Comparison of ENCODE assay signal across 17 mouse cellular contexts in genomic region chr1:160052556-160053315, GRCm38 (mm10). TPM values are rescaled to one million over a fixed set of nuclear protein-coding genes. Genes with fewer than 3 reads are reported as not detected.
DNase-seq lines count a peak whose midpoint lies in the region; ATAC-seq and TF ChIP-seq lines count a peak whose summit lies in the region.
"Had no signal": no experiment of that assay in that cellular context is flagged by ENCODE, and none has a peak within 500 bp of the region (broad histone marks: within the 10 kb centered on the region; RNA-seq: fewer than 3 reads in every experiment).

No protein-coding gene starts in this region.

- no peak for TF ChIP-seq RAD21 in CH12.LX (IDR thresholded peaks at IDR 0.05; ENCODE audit: low read depth, low read length)

- H3K9ac ChIP-seq in CH12.LX (ENCODE audit: insufficient read depth, low read depth) = no peak overlapping the region
- no peak overlapping the region for H3K9ac ChIP-seq in liver, embryonic 15.5 days
- no peak overlapping the region for H3K9ac ChIP-seq in kidney, embryonic 14.5 days (ENCODE audit: low read depth, low read length)
- H3K9ac ChIP-seq in midbrain, embryonic 11.5 days (ENCODE audit: low read length) = no peak overlapping the region
- H3K9ac ChIP-seq: forebrain, embryonic 15.5 days; hindbrain, embryonic 15.5 days had no signal

- TF ChIP-seq EP300 in CH12.LX (IDR thresholded peaks at IDR 0.05; ENCODE audit: low read length) = peak; percentile 18; the same call in 1 of the 2 replicates

- TF ChIP-seq POLR2A in CH12.LX (IDR thresholded peaks at IDR 0.05; ENCODE audit: low read depth, low read length) = no peak
- TF ChIP-seq POLR2A in small intestine, adult 2 months (IDR thresholded peaks at IDR 0.05; ENCODE audit: low read depth, low read length) = no peak

- peaks cover 3% of the 10 kb centered on the region for H3K9me3 ChIP-seq in CH12.LX (replicated peaks; ENCODE audit: low read length)
- H3K9me3 ChIP-seq in liver, embryonic 15.5 days (replicated peaks) = no peaks in the 10 kb centered on the region
- H3K9me3 ChIP-seq in kidney, embryonic 14.5 days (ENCODE audit: control insufficient read depth, low read length) = no peaks in the 10 kb centered on the region
- no peaks in the 10 kb centered on the region for H3K9me3 ChIP-seq in midbrain, embryonic 11.5 days (ENCODE audit: control insufficient read depth, low read length)
- H3K9me3 ChIP-seq: forebrain, embryonic 15.5 days; hindbrain, embryonic 15.5 days; megakaryocyte, embryonic 14.5 days had no signal

- 0 out of 2 replicates have a peak overlapping the region, but pooled peaks have one; percentile 33 for H3K4me2 ChIP-seq in CH12.LX (ENCODE audit: insufficient read depth, low read depth, poor library complexity, severe bottlenecking)
- H3K4me2 ChIP-seq in liver, embryonic 15.5 days = no peak overlapping the region; the same call in 1 of the 2 replicates
- no peak overlapping the region for H3K4me2 ChIP-seq in kidney, embryonic 14.5 days (replicated peaks; ENCODE audit: low read depth, low read length)
- no peak overlapping the region for H3K4me2 ChIP-seq in midbrain, embryonic 11.5 days
- H3K4me2 ChIP-seq: forebrain, embryonic 15.5 days; hindbrain, embryonic 15.5 days had no signal

- peaks cover 11% of the 10 kb centered on the region for H3K79me2 ChIP-seq in CH12.LX (replicated peaks; ENCODE audit: control insufficient read depth, extremely low read depth, insufficient read depth, poor library complexity, severe bottlenecking)

- H3K4me3 ChIP-seq in CH12.LX (replicated peaks in 1 of 3; ENCODE audit: low read depth in 2 of 3, low read length in 2 of 3, poor library complexity in 1 of 3) = no peak overlapping the region
- no peak overlapping the region for H3K4me3 ChIP-seq in liver, embryonic 15.5 days (replicated peaks)
- H3K4me3 ChIP-seq in small intestine, adult 2 months (ENCODE audit: low read depth, low read length) = no peak overlapping the region
- H3K4me3 ChIP-seq in kidney, embryonic 14.5 days (ENCODE audit: low read length) = no peak overlapping the region
- no peak overlapping the region for H3K4me3 ChIP-seq in midbrain, embryonic 11.5 days (ENCODE audit: low read depth, low read length)
- H3K4me3 ChIP-seq: forebrain, embryonic 15.5 days; hindbrain, embryonic 15.5 days; megakaryocyte, embryonic 14.5 days had no signal

- DNase-seq in spleen, postnatal 36 days (ENCODE audit: low spot score in 2 of 2) = peak; percentile 75 to 77
- no peak for DNase-seq in spleen, postnatal 4 days (ENCODE audit: low spot score in 2 of 2)
- DNase-seq in CH12.LX (ENCODE audit: extremely low read depth) = peak; percentile 38
- no peak for DNase-seq in midbrain, embryonic 11.5 days (ENCODE audit: low spot score, missing footprints)
- DNase-seq in frontal cortex, postnatal 25 days (ENCODE audit: low spot score in 2 of 2) = no peak
- DNase-seq: adrenal gland, adult 2 months; cerebellum, postnatal 10 days; heart, postnatal 10 days; kidney, adult 18-20 months; kidney, postnatal 36 days; lung, adult 18-20 months had no signal

- no peak for TF ChIP-seq CTCF in CH12.LX (conservative IDR thresholded peaks at IDR 0.05 in 1 of 2, IDR thresholded peaks at IDR 0.05 in 1 of 2; ENCODE audit: low read depth in 2 of 2, low read length in 2 of 2)
- no peak for TF ChIP-seq CTCF in small intestine, adult 2 months (IDR thresholded peaks at IDR 0.05; ENCODE audit: extremely low read depth, insufficient read length, insufficient replicate concordance, low read depth, low read length)

- WGBS in liver, embryonic 15.5 days (ENCODE audit: insufficient replicate concordance) = 76% methylated on average over 2 of the region's 2 CpGs
- WGBS in small intestine, adult 2 months = 90% methylated on average over 2 of the region's 2 CpGs
- WGBS in kidney, embryonic 14.5 days = 90% methylated on average over 2 of the region's 2 CpGs
- WGBS in midbrain, embryonic 11.5 days = 91% methylated on average over 2 of the region's 2 CpGs

- H3K27me3 ChIP-seq in CH12.LX (replicated peaks) = no peaks in the 10 kb centered on the region
- H3K27me3 ChIP-seq in liver, embryonic 15.5 days = no peaks in the 10 kb centered on the region
- H3K27me3 ChIP-seq in small intestine, adult 2 months (ENCODE audit: control insufficient read depth, insufficient read depth, low read length) = no peaks in the 10 kb centered on the region
- no peaks in the 10 kb centered on the region for H3K27me3 ChIP-seq in kidney, embryonic 14.5 days (ENCODE audit: control insufficient read depth, insufficient read depth, low read length)
- H3K27me3 ChIP-seq in midbrain, embryonic 11.5 days (ENCODE audit: control insufficient read depth, insufficient read depth, low read length) = no peaks in the 10 kb centered on the region
- H3K27me3 ChIP-seq: forebrain, embryonic 15.5 days; hindbrain, embryonic 15.5 days; megakaryocyte, embryonic 14.5 days had no signal

- in situ Hi-C loops in CH12.LX (cut with MboI; ENCODE audit: low pct_ligation_motif_present, low pct_unique_long_range_greater_than_20kb, low sequenced_read_pairs) = loop anchor here (25.0 kb wide), 1 partner anchor 665 kb away; no protein-coding TSS in a partner anchor

- dilution Hi-C loops in CH12.LX (cut with MboI; ENCODE audit: extremely low pct_ligation_motif_present, extremely low pct_unique_long_range_greater_than_20kb, low sequenced_read_pairs) = no loop called here

- H3K27ac ChIP-seq in CH12.LX (ENCODE audit: insufficient read depth, low read depth) = peak overlapping the region; percentile 19; the same call in 1 of the 2 replicates
- H3K27ac ChIP-seq in liver, embryonic 15.5 days (replicated peaks) = peak overlapping the region; percentile 53; the same call in 1 of the 2 replicates
- H3K27ac ChIP-seq in small intestine, adult 2 months (ENCODE audit: insufficient read depth, low read depth, low read length) = 0 out of 2 replicates have a peak overlapping the region, but pooled peaks have one; percentile 32
- H3K27ac ChIP-seq in kidney, embryonic 14.5 days (ENCODE audit: low read depth, low read length) = no peak overlapping the region
- no peak overlapping the region for H3K27ac ChIP-seq in midbrain, embryonic 11.5 days (ENCODE audit: low read depth, low read length)
- H3K27ac ChIP-seq: forebrain, embryonic 15.5 days; hindbrain, embryonic 15.5 days had no signal

- H3K4me1 ChIP-seq in CH12.LX (ENCODE audit: control insufficient read depth in 1 of 2, insufficient read depth in 2 of 2) = peaks cover 36 to 85% of the 10 kb centered on the region in 2 experiments
- H3K4me1 ChIP-seq in liver, embryonic 15.5 days (replicated peaks) = peaks cover 81% of the 10 kb centered on the region
- peaks cover 10% of the 10 kb centered on the region; the same call in 1 of the 2 replicates for H3K4me1 ChIP-seq in small intestine, adult 2 months (ENCODE audit: control insufficient read depth, insufficient read depth, insufficient read length, low read length)
- H3K4me1 ChIP-seq in kidney, embryonic 14.5 days (ENCODE audit: control insufficient read depth, insufficient read depth, low read length) = no peaks in the 10 kb centered on the region
- H3K4me1 ChIP-seq in midbrain, embryonic 11.5 days (ENCODE audit: control insufficient read depth, insufficient read depth, low read length) = no peaks in the 10 kb centered on the region
- H3K4me1 ChIP-seq: forebrain, embryonic 15.5 days; hindbrain, embryonic 15.5 days had no signal

- peaks cover 0 to 24% of the 10 kb centered on the region in 2 experiments for H3K36me3 ChIP-seq in CH12.LX (replicated peaks in 1 of 2; ENCODE audit: control insufficient read depth in 1 of 2, insufficient read depth in 1 of 2, low read length in 1 of 2)
- no peaks in the 10 kb centered on the region; the same call in 1 of the 2 replicates for H3K36me3 ChIP-seq in liver, embryonic 15.5 days (replicated peaks)
- H3K36me3 ChIP-seq in small intestine, adult 2 months (ENCODE audit: control insufficient read depth, insufficient read depth, low read length) = no peaks in the 10 kb centered on the region
- no peaks in the 10 kb centered on the region for H3K36me3 ChIP-seq in kidney, embryonic 14.5 days (ENCODE audit: control insufficient read depth, insufficient read depth, low read length)
- H3K36me3 ChIP-seq in midbrain, embryonic 11.5 days (ENCODE audit: control insufficient read depth, insufficient read depth, low read length) = no peaks in the 10 kb centered on the region
- H3K36me3 ChIP-seq: forebrain, embryonic 15.5 days; hindbrain, embryonic 15.5 days had no signal

- ATAC-seq in liver, embryonic 15.5 days (ENCODE audit: insufficient read depth) = peak; percentile 22; the same call in 1 of the 2 replicates
- no peak for ATAC-seq in kidney, embryonic 14.5 days (ENCODE audit: low FRiP score, low TSS enrichment)
- ATAC-seq in midbrain, embryonic 11.5 days (ENCODE audit: low FRiP score) = no peak
- ATAC-seq: forebrain, embryonic 15.5 days had no signal

TF ChIP-seq in CH12.LX, 34 proteins besides CTCF, POLR2A, EP300 and RAD21:
- TF ChIP-seq MEF2A (IDR thresholded peaks at IDR 0.05; ENCODE audit: borderline replicate concordance, low read depth, low read length) = peak; percentile 35; the same call in 1 of the 2 replicates
- TF ChIP-seq ETS1 (conservative IDR thresholded peaks at IDR 0.05; ENCODE audit: low read depth, low read length) = peak; percentile 36; the same call in 1 of the 2 replicates
- TF ChIP-seq SMC3 (IDR thresholded peaks at IDR 0.05; ENCODE audit: low read depth, low read length) = no peak
- TF ChIP-seq ELF1 (IDR thresholded peaks at IDR 0.05; ENCODE audit: low read depth, low read length) = peak; percentile 29; the same call in 1 of the 2 replicates

RNA-seq across cellular contexts. Expression of gene 4930523C07Rik, which starts 8.6 kb away (rescaled TPM):
- 13.1 and 16.6 TPM in 2 replicates for total RNA-seq in CH12.LX (2012; rRNA removed)
- 15.3 and 18.0 TPM in 2 replicates for total RNA-seq in CH12.LX (2014; rRNA removed)
- 24.4 and 28.2 TPM in 2 replicates for polyA plus RNA-seq in CH12.LX (2012; ENCODE audit: insufficient read length, low read depth)
- polyA plus RNA-seq in liver, embryonic 15.5 days (2015; fragmentation: Nextera tagmentation; extraction: Ambion mirVana) = 24.9 and 25.5 TPM in 2 replicates
- polyA plus RNA-seq in small intestine, adult 2 months (2012; rRNA removed) = 2.1 and 2.4 TPM in 2 replicates
- 23.3 and 28.5 TPM in 2 replicates for polyA plus RNA-seq in kidney, embryonic 14.5 days (2014; fragmentation: Nextera tagmentation; extraction: Ambion mirVana)
- polyA plus RNA-seq in midbrain, embryonic 11.5 days (2014; fragmentation: Nextera tagmentation; extraction: Ambion mirVana) = 1.9 and 2.8 TPM in 2 replicates

Comparison
In these comparisons a context has a peak if more than half of its experiments do, and no peak if none do; other contexts are left out.
1. DNase-seq: peak in spleen, postnatal 36 days (2 of 2) and CH12.LX (single experiment); none in spleen, postnatal 4 days (0 of 2), midbrain, embryonic 11.5 days (single experiment) and frontal cortex, postnatal 25 days (0 of 2).
2. H3K27ac ChIP-seq: peak in CH12.LX (single experiment), liver, embryonic 15.5 days (single experiment) and small intestine, adult 2 months (single experiment); none in kidney, embryonic 14.5 days (single experiment) and midbrain, embryonic 11.5 days (single experiment).